Mouse (Mus musculus) granulocyte monocyte progenitor cell, adult 5-6 weeks (primary cell): ENCODE results near the gene Myo18b. TPM values are rescaled to one million over a fixed set of nuclear protein-coding genes. Genes with fewer than 3 reads are reported as not detected.

Source experiments
- ATAC-seq: replicated peaks from 2 replicates; pipeline ENCODE4 v1.8.0; 2016; ENCODE audit warnings: mild to moderate bottlenecking, moderate TSS enrichment, inconsistent platforms; ENCODE audit not compliant: poor library complexity, severe bottlenecking
- total RNA-seq, 2 experiments: library from RNA; stranded (forward) in 1 of 2; stranded (reverse) in 1 of 2; fragments of 200-712, 200-1000 nt in 1 of 2; fragments of >200 nt in 1 of 2; fragmentation: Nextera tagmentation in 1 of 2; gene quantifications; 2 replicates each; pipeline ENCODE4 v1.2.3; 2014 to 2017

The Myo18b gene
- total RNA-seq, 2 experiments from 2014 or later: 0.06 to 1.9 TPM

DNA sequence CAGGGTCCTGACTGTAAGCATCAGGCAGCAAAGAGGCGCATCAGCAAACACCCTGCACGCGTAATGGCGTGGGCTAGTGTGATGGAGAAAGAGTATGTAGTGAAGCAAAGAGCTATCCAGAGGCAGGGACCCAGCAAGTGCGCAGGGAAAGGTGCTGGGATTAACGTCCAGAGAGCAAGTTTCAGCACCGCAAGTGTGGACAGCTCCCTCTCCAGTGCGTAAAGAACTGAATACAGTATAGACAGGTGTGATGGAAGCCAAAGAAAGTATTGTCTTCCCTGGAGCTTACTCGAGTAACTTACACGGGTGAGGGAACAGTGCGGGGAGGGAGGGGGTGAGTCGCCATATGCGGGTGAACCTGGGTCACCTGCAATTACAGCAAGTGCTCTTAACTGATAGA is 71.8 kb downstream of the Myo18b start:
- no peak for ATAC-seq

DNA sequence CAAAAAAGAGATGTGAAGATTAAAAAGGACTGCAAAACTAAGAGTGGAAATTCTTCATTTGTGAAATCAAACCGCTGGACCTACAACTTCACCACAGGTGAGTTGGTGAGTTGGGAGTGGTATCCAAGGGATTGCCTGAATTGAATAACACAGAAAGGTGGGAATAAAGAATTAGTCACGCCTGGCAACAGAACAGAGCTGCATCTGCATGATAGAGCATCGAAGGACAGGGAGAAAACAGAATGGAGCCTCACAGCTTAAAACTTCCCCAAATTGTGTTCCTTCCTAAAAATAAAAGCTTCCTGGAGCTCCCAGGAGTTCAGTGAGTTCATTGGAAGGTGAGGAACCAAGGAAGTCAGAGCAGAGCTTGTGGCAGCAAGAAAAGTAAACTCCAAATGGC is 73.7 kb downstream of the Myo18b start:
- no peak for ATAC-seq

DNA sequence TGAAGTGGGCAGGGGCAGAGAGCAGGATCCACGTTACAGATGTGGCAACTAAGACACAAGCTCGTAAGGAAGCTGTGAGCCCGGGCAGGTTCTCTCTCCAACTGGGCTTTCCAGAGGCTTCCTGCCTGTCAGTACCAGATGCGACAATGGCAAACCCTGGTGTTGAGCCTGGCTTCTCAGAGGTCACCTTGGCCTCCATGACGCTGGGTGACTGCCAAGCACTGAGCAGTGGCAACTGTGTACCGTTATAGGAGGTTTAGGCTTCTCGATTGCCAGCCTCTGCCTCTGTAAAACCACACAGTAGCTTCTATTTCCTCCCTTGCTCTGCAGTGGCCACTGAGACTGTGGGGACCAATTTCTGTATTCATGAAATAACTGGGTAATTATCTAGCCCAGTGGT is 81.1 kb downstream of the Myo18b start:
- no peak for ATAC-seq

DNA sequence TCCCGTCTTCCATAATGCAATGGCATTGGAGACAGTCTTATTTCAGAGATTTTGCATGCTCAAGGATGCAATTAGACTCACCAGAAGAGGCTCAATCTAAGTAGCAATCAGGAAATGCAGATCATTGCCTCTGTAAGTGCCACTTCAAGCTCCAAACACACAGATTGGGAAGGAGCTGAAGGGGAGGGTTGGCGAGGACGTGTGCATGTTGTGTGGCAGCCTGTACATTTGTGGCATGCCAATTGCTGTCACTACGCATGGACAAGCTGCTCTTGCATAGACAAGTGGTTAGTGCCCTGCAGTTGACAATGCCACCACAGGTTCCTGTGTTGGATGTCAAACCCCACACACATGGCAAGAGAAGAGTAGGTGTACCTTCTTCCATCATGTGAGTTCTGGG is 88.5 kb downstream of the Myo18b start:
- ATAC-seq: no peak

DNA sequence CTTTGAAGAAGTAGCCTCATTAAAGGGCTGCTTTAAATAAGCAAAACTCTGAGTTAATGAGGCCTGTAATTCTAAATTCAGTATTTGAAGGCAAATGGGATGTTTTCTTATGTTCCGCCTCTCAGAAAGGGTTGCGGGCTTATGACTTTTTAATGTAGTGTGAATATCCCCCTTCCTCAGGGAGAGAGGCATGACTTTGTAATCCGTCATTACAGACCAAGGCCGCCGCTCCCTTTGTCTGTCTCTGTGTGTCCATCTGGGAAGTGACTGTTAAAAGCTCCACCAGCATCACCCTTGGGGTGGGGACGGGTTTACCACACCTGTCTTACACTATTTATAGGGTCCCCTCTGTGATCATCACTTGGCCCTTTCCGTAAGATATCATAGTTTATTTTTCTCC is 100.1 kb downstream of the Myo18b start:
- ATAC-seq: no peak

DNA sequence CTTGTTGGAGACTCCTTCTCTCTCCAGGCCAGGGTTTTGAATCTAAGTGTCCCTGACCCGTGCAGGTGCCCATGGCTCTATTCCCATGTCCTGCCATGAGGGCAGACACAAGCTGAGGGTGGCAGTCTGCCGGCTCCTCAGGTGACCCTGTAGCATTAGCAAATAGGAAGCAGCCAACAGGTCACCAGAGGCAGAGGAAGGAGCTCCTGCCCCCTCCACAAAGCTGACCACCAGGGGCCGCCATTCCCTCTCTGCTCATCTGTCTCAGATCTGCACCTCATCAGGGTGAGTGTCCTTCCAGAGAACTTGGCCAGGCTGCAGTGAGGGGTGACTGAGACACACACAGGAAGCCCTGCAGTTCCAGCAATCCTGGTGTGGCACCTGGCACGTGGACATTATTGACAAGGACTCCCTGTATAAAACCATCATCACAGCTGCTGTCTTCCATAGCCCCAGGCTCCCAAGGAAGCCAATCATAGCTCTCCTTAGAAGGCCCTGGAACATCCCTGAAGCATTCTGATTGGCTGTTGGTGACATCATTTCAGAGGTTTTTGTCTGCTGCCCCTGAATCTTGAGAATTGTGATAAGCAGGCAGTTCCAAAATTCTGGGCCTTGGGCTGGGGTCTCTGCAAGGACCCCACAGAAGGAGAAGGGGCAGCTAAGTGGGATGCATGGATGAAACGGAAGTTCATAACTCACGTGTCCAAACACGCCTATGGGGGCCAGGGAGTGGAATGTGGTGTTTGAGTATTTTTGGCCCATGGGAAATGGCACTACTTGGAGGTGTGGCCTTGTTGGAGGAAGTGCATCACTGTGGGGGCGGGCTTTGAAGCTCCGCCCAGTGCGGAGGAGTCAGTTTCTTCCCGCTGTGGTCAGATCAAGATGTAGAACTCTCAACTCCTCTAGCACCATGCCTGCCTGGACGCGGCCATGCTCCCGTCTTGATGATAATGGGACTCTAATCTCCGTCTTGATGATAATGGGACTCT is 104.1 kb downstream of the Myo18b start:
- ATAC-seq: no peak

DNA sequence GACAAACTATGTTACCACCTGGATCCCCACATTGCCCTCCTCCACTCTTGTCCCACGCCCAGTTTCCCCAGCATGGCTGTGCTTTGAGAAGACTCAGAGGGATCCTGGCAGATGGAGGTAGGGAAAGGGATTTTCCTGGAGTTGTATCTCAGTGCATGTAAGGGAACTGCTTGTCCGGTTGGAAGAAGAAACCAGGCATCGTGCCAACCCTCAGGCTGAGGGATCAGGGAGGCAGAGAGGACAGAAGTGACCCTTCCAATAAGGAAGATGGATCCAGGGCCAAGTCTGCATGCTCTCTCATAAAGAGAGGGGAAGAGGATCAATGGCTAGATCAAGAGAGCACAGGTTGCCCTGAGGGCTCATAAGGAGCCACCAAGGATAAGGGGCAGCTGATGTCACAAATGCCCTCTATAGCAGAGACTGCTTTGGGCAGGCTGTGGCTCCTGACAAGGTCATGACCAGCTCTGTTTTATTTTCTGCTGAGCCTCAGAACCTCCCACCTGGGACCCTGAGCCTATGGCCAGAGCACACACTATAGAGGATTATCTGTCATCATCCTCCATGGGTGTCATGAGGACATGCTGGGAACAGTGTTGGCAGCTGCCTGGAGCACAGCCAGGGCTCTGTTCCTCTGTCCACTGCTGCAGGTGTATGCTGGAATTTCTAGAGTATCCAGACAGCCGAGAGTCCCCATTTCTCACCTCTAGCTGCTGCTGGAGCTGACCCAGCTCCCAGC is 105.6 kb downstream of the Myo18b start:
- no peak for ATAC-seq

DNA sequence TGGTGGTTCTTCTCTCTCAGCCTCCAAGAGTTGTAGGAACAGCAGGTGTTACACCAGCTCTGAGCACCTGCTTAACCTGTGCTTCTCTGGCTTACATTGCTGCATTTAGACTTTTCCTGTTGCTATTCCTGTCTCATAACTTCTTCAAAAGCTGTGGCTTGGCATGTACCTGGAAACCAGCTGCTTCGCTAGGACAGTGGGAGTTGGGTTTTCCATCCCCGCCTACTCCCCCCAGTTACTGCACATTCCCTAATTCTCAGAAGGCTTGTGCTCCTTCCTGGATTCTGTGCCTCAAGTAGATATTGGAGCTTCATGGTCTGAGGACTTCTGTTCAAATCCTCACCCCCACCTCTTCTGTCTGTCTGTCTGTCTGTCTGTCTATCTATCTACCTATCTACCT is 107.7 kb downstream of the Myo18b start:
- ATAC-seq: no peak

DNA sequence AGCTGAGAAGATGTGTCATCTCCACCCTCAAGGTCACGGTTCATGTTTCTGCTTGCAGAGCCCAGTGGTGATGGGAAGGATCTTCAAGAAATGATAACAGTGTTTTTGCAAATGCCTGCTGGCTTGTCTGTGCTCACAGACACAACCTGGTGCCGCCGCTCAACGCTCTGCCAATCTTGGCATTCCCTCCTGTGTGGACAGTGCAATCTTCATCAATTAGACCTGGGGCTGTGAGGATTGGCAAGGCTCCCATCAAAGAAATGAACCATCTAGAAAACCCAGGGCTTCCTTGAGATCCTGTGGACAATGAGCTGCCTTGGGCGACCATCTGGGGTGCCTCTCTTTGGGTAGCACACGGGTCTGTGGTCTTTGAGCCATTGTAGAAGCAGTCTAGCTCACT is 109.4 kb downstream of the Myo18b start:
- no peak for ATAC-seq

DNA sequence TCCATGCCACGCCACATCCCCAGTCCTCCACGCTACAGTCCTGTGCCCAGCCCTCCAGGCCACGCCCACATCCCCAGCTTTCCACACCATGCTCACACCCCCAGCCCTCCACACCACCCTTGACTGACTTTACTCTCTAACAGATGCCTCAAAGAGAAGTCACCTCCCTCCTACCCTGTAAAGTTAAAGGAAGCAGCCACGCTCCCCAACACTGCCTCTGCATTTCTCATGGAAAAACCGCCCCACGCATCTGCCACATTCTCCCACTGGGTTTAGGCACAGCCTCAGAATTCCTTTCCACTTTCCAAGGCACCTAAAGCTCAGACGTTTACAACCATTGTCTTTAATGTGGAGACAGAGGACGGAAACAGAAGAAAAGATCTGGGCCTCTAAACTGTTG is 110.1 kb downstream of the Myo18b start:
- no peak for ATAC-seq

DNA sequence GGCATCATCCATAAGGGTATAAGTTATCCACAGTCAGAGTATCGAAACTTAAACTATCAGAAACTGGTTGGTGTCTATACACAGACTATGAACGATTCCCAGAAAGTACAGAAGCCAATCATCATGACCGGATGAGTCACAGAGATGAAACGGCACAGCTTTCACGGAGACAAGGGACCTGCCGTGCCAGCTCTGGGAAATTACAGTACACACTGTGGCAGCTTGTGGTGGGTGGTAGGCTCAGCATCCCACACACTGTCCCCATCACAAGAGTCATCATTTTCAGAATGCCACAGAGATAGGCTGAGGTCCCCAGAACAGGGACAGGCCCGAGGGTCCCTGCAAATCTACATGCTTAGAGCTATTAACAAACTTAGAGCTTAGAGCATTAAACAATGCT is 114.4 kb downstream of the Myo18b start:
- ATAC-seq: no peak

DNA sequence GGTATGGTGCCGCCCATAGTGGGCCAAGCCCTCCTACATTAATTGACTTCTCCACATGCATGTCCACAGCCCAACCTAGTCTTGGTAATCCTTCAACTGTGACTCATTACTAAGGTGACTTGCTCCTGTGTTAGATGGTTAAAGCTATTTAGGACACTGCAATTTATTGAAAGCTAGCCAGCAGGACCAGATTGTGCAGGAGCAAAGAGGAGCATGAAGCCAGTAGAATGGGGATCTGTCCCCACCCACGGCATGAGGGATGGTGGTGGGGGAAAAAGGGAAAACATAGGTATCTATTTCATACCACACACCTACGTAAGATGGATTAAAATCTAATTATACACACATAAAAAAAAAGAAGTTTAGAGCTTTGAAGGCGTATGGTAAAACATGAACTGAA is 114.9 kb downstream of the Myo18b start:
- ATAC-seq: no peak

DNA sequence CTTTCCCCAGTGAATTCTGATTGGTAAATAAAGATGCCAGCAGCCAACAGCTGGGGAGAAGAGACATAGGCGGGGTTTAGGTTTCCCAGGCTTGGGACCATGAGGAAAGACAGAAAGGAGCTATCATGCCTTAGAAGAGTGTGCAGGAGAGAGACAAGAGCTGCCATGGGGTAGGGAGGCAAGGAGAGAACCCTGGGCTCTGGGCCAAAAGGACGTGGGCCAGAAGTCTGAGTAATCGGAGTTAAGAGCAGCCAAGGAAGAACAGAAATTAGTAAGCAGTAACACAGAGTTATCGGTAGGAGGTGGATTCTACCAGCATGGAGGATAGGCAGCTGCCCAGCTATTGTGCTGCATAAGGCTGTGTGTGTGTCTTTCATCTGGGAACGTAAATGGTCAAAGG is 115.8 kb downstream of the Myo18b start:
- ATAC-seq: no peak

DNA sequence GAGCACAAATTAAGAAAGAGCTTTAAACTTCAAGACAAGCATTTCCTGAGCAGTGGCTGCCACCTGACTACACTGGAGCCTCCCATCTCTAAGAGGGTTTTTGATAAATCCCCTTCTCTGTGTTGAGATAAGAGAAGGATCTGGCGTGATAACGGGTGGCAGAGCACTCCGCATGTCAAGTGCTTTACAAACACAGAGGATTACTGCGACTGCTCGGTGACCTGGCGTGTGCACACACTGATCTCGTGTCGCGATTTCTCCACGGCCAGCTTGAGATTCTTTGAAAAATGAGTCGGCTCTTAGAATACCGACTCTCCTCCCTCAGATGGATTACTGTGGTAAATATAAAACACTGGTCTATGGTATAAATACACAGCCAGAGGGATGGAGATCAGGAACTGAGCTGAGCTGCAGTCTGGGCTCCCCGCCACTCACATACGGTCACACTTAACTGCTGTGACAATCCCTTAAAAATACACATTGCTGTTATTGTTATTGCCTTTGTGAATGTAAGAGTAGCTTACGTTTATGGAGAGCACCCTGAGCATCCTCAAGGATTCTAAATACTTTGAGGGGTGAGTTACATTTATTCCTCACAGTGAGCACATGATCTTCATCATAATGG is 119.3 kb downstream of the Myo18b start:
- no peak for ATAC-seq

DNA sequence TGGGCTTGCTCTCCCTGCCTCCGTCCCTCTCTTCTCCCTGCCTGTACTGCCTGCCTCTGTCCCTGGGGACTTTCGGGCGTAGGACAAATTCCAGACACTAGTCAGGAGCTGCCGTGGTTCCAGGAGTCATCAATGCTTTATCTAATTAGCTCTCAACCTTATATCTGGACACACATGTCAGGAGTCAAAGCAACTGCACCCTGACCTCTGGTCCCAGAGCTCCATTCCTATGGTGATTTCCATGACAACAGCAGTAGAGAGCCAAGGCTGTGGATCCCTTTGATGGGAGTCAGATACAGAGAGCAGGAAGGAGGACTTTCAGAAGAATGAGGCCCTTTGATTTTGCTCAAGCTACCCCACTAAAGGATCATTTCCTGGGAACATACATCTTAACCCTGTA is 122.7 kb downstream of the Myo18b start:
- ATAC-seq: no peak

DNA sequence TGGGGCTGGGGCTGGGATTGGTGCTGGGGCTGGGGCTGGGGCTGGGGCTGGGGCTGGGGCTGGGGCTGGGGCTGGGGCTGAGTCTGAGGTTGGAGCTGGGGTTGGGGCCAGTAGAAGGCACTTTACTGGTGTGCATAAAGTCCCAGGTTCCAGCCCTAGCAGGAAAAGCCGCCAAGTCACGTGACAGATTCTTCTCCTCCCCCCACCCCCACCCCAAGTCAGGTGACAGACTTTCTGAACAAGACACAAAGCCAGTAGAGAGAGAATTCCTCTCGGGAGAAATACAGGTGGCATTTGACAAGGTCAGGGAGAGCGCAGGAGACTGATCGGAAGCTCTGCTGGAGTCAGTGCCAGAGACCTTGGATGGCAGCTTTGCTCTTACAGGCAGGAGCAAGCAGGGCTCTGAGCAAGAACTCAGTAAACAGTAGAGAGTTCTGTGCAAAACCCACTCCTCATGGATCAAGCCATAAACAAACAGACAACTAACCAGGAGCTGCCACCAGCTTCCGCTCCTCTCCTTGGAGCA is 124.7 kb downstream of the Myo18b start:
- ATAC-seq: no peak

DNA sequence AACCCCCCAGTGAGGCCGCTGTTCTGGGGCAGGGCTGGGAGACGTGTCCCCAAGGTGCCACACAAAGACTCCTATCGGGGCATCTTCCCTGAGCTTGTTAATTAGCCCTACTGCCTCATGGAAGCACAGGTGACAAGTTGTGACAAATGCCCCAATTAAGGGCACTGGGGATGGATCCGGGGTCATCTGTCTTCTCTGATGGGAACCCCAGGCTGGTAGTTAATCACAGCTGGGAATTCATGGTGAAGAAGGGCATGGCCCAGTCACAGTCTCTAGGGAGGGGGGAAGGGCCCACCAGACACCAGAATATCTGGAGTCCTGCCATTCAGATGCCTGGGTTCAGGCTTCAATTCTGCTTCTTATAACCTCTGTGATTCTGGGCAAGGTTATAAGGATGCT is 126.4 kb downstream of the Myo18b start:
- no peak for ATAC-seq

DNA sequence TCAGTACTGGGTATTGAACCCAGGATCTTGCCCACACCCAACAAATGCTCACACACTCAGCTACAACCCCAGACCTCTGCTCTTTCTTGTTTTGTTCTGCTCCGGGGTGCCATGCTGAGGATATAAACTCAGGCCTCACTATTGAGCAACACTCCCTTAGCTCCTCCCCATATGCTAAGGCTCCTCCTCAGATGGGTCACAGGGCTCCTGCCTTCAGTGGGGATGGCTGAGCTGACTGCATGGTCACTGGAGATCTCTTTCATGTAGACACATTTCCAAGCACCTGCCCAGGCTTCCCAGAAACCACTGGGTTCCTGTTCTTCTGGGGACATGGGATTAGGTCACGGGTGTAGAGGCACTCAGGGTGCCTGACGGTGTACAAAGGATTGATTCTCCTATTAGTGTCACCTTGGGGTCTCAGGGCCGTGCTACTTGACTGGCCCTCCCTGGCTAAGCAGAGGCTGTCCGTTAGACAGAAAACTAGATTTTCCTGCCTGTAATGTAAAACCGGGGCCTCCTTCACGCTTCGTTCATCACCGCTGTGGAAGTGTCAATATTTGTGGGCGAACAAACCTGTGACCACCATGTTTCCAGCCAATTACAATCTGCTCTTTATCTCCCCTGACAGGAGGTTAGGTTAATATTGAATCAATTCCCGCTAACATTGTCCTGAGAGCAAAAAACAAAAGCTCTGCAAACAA is 127.0 kb downstream of the Myo18b start:
- no peak for ATAC-seq

DNA sequence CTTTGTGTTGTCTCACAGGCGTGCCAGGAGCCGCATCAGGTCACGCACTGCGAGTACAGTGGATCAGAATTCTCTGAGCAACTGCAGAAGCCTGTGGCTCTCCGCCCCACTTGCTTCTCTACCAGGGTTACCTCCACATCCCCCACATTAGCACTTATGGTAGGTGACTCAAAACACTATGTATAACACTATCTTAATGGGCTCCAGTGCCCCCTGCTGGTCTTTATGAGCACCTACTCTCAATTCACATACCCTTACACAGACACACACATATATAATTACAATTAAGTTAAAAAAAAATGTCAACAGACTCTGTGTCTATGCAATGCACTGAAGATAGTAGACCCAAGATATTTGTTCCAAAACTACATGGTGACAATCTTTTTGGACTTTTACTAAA is 127.6 kb downstream of the Myo18b start:
- ATAC-seq: no peak

DNA sequence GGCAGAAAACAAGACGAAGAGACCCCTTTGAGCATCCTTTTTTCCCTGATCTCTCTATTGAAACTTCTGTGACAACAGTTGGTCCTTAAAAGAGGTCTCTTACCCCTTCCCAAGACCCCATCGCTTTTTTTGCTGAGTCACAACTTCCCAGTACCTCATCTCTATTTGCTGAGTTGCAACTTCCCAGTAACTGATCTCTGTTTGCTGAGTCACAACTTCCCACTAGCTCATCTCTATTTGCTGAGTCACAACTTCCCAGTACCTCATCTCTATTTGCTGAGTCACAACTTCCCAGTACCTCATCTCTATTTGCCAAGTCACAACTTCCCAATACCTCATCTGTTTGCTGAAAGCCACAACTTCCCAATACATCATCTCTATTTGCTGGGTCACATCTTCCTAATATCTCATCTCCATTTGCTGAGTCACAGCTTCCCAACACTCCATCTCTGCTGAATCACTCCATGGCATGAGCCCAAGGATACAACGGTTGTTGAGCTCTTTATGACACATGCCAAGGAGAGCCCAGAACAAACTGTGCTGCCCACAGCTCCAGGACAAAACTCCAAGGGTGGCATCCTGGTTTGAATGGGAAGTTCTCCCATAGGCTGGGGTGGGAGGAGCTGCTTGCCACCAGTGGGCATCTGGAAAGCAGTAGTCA is 134.6 kb downstream of the Myo18b start:
- no peak for ATAC-seq
